Mouse (Mus musculus): ENCODE measurements around the gene Dnase2b. TPM values are rescaled to one million over a fixed set of nuclear protein-coding genes. Genes with fewer than 3 reads are reported as not detected.

Dnase2b gene
- polyA plus RNA-seq, 1 experiment = not detected

GRCm38 (mm10) chr3:146618357-146618756 is 3.0 kb upstream of the Dnase2b start:
- no peaks in the 10 kb centered on the region for H3K9me3 ChIP-seq
- no peaks in the 10 kb centered on the region for H3K36me3 ChIP-seq (replicated peaks; ENCODE audit: low read length)
- peaks cover 22% of the 10 kb centered on the region for H3K27me3 ChIP-seq (replicated peaks)
- H3K4me3 ChIP-seq (replicated peaks) = no peak overlapping the region
- TF ChIP-seq GATA1 (IDR thresholded peaks at IDR 0.05; ENCODE audit: borderline replicate concordance, low read length) = no peak
- no peak for TF ChIP-seq FLI1 (IDR thresholded peaks at IDR 0.05; ENCODE audit: low read length)
- peaks cover 6% of the 10 kb centered on the region for H3K4me1 ChIP-seq

- TF ChIP-seq FLI1 (IDR thresholded peaks at IDR 0.05; ENCODE audit: low read length) (no peak), GATA1 (IDR thresholded peaks at IDR 0.05; ENCODE audit: borderline replicate concordance, low read length) (no peak)
- no peak overlapping the region for H3K4me3 ChIP-seq (replicated peaks)
- peaks cover 21% of the 10 kb centered on the region for H3K27me3 ChIP-seq (replicated peaks)
- no peaks in the 10 kb centered on the region for H3K9me3 ChIP-seq
- no peaks in the 10 kb centered on the region for H3K36me3 ChIP-seq (replicated peaks; ENCODE audit: low read length)
- peaks cover 6% of the 10 kb centered on the region for H3K4me1 ChIP-seq
These were observed 2.5 kb upstream of the Dnase2b start for GRCm38 (mm10) chr3:146617946-146618345.

- H3K27me3 ChIP-seq (replicated peaks) = peaks cover 12% of the 10 kb centered on the region
- no peaks in the 10 kb centered on the region for H3K36me3 ChIP-seq (replicated peaks; ENCODE audit: low read length)
- peaks cover 6% of the 10 kb centered on the region for H3K4me1 ChIP-seq
- H3K4me3 ChIP-seq (replicated peaks) = no peak overlapping the region
- TF ChIP-seq GATA1 (IDR thresholded peaks at IDR 0.05; ENCODE audit: borderline replicate concordance, low read length) (no peak), FLI1 (IDR thresholded peaks at IDR 0.05; ENCODE audit: low read length) (no peak)
- H3K9me3 ChIP-seq = no peaks in the 10 kb centered on the region
These were observed 1.3 kb upstream of the Dnase2b start for GRCm38 (mm10) chr3:146616533-146617283.

GRCm38 (mm10) chr3:146611821-146612220 is 3.6 kb downstream of the Dnase2b start:
- H3K4me3 ChIP-seq (replicated peaks) = no peak overlapping the region
- H3K27me3 ChIP-seq (replicated peaks) = peaks cover 5% of the 10 kb centered on the region
- H3K36me3 ChIP-seq (replicated peaks; ENCODE audit: low read length) = no peaks in the 10 kb centered on the region
- TF ChIP-seq FLI1 (IDR thresholded peaks at IDR 0.05; ENCODE audit: low read length) (no peak), GATA1 (IDR thresholded peaks at IDR 0.05; ENCODE audit: borderline replicate concordance, low read length) (no peak)
- H3K4me1 ChIP-seq = peaks cover 19% of the 10 kb centered on the region
- H3K9me3 ChIP-seq = no peaks in the 10 kb centered on the region

- Histone ChIP-seq H3K27me3 (replicated peaks) (peaks cover 4% of the 10 kb centered on the region), H3K4me1 (peaks cover 19% of the 10 kb centered on the region)
- TF ChIP-seq GATA1 (IDR thresholded peaks at IDR 0.05; ENCODE audit: borderline replicate concordance, low read length) (no peak), FLI1 (IDR thresholded peaks at IDR 0.05; ENCODE audit: low read length) (no peak)
These were observed 4.1 kb downstream of the Dnase2b start for GRCm38 (mm10) chr3:146611261-146611660.

GRCm38 (mm10) chr3:146610322-146610721 is 5.1 kb downstream of the Dnase2b start:
- no peaks in the 10 kb centered on the region for H3K9me3 ChIP-seq
- H3K27me3 ChIP-seq (replicated peaks) = peaks cover 4% of the 10 kb centered on the region
- H3K36me3 ChIP-seq (replicated peaks; ENCODE audit: low read length) = no peaks in the 10 kb centered on the region
- TF ChIP-seq FLI1 (IDR thresholded peaks at IDR 0.05; ENCODE audit: low read length) (no peak), GATA1 (IDR thresholded peaks at IDR 0.05; ENCODE audit: borderline replicate concordance, low read length) (no peak)
- H3K4me1 ChIP-seq = peaks cover 19% of the 10 kb centered on the region
- H3K4me3 ChIP-seq (replicated peaks) = no peak overlapping the region

More at GRCm38 (mm10) chr3:146611261-146611660, 4.1 kb downstream of the Dnase2b start:
- H3K9me3 ChIP-seq = no peaks in the 10 kb centered on the region
- H3K4me3 ChIP-seq (replicated peaks) = no peak overlapping the region
- no peaks in the 10 kb centered on the region for H3K36me3 ChIP-seq (replicated peaks; ENCODE audit: low read length)

- H3K9me3 ChIP-seq = no peaks in the 10 kb centered on the region
- H3K27me3 ChIP-seq (replicated peaks) = peaks cover 2% of the 10 kb centered on the region
- TF ChIP-seq FLI1 (IDR thresholded peaks at IDR 0.05; ENCODE audit: low read length) (no peak), GATA1 (IDR thresholded peaks at IDR 0.05; ENCODE audit: borderline replicate concordance, low read length) (no peak)
- no peaks in the 10 kb centered on the region for H3K36me3 ChIP-seq (replicated peaks; ENCODE audit: low read length)
- H3K4me3 ChIP-seq (replicated peaks) = no peak overlapping the region
- peaks cover 26% of the 10 kb centered on the region for H3K4me1 ChIP-seq
These were observed 8.0 kb downstream of the Dnase2b start for GRCm38 (mm10) chr3:146607368-146607767.

- no peaks in the 10 kb centered on the region for H3K36me3 ChIP-seq (replicated peaks; ENCODE audit: low read length)
- no peaks in the 10 kb centered on the region for H3K9me3 ChIP-seq
- TF ChIP-seq GATA1 (IDR thresholded peaks at IDR 0.05; ENCODE audit: borderline replicate concordance, low read length) = no peak
- no peak for TF ChIP-seq FLI1 (IDR thresholded peaks at IDR 0.05; ENCODE audit: low read length)
- peaks cover 25% of the 10 kb centered on the region for H3K4me1 ChIP-seq
- peak overlapping the region; percentile 17 for H3K4me3 ChIP-seq (replicated peaks)
- peaks cover 7% of the 10 kb centered on the region for H3K27me3 ChIP-seq (replicated peaks)
These were observed 10.7 kb downstream of the Dnase2b start for GRCm38 (mm10) chr3:146604647-146605046.

- no peak; the same call in 2 of the 3 replicates for TF ChIP-seq GATA1 (IDR thresholded peaks at IDR 0.05; ENCODE audit: borderline replicate concordance, low read length)
- no peak for TF ChIP-seq FLI1 (IDR thresholded peaks at IDR 0.05; ENCODE audit: low read length)
- H3K27me3 ChIP-seq (replicated peaks) = peaks cover 7% of the 10 kb centered on the region
These were observed 12.9 kb downstream of the Dnase2b start for GRCm38 (mm10) chr3:146602531-146602930.

GRCm38 (mm10) chr3:146601205-146601604 is 14.2 kb downstream of the Dnase2b start:
- Histone ChIP-seq H3K4me3 (replicated peaks) (no peak overlapping the region), H3K27me3 (replicated peaks) (peaks cover 11% of the 10 kb centered on the region), H3K36me3 (replicated peaks; ENCODE audit: low read length) (no peaks in the 10 kb centered on the region), H3K9me3 (no peaks in the 10 kb centered on the region), H3K4me1 (peaks cover 19% of the 10 kb centered on the region)
- TF ChIP-seq GATA1 (IDR thresholded peaks at IDR 0.05; ENCODE audit: borderline replicate concordance, low read length) (no peak), FLI1 (IDR thresholded peaks at IDR 0.05; ENCODE audit: low read length) (no peak)

More at GRCm38 (mm10) chr3:146602531-146602930, 12.9 kb downstream of the Dnase2b start:
- no peaks in the 10 kb centered on the region for H3K36me3 ChIP-seq (replicated peaks; ENCODE audit: low read length)
- H3K9me3 ChIP-seq = no peaks in the 10 kb centered on the region
- H3K4me3 ChIP-seq (replicated peaks) = peak overlapping the region; percentile 62
- H3K4me1 ChIP-seq = peaks cover 22% of the 10 kb centered on the region
